Mouse (Mus musculus): ENCODE data around the gene Flcn. TPM values are rescaled to one million over a fixed set of nuclear protein-coding genes. Genes with fewer than 3 reads are reported as not detected.

Gene Flcn
- total and polyA plus RNA-seq, 3 experiments: 45.1 to 88.0 (median 71.5) TPM

- DNase-seq: no peak
Measured at GRCm38 (mm10) chr11:59769307-59769706, 40.5 kb downstream of the Flcn start.

GRCm38 (mm10) chr11:59760796-59761195 lies 49.0 kb downstream of the Flcn start:
- DNase-seq: no peak

DNA sequence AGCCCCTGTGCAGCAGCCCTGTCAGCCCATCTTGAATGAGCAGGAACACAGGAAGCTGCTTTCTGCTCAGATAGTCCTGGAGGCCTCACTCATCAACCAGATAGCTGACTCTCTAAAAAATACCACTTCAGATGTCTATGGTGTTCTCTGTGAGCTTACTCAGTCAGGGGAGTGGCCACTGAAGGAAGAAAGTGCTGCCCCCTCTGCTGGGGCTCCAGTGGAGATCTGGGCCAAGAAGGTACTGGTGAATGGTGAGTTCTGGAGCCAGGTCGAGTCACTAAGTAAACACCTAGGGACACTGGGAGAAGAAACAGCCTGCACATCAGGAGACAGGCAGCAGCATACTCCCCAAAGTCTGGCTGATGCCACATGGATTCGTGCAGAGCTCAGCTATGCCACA lies 50.2 kb downstream of the Flcn start:
- no peak for DNase-seq

- peak; percentile 82 for DNase-seq
Measured at GRCm38 (mm10) chr11:59759178-59759577, 50.6 kb downstream of the Flcn start.

- no peak for DNase-seq
Measured at GRCm38 (mm10) chr11:59758191-59758985, 51.4 kb downstream of the Flcn start.

GRCm38 (mm10) chr11:59756351-59756750 lies 53.5 kb downstream of the Flcn start:
- no peak for DNase-seq

DNA sequence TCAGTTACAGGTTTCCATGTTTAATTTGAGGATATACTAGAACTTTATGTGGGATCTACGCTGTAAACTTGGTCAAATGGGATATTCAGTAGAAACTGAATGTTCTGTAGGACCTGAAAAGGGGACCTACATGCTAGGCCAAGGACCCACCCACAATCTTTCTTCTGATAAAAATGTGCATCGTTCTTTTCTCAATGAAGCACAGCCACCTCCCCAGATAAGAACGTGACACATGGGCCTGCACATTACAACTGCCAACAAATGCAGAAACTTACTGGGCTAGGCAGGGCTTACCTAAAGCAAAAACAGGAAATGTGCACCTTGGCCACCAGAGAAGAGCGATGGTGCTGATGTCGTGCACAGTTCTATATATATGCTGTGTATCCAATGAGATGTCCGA lies 55.3 kb downstream of the Flcn start:
- no peak for DNase-seq

- no peak for DNase-seq
Measured at GRCm38 (mm10) chr11:59749050-59749449, 60.8 kb downstream of the Flcn start.

DNA sequence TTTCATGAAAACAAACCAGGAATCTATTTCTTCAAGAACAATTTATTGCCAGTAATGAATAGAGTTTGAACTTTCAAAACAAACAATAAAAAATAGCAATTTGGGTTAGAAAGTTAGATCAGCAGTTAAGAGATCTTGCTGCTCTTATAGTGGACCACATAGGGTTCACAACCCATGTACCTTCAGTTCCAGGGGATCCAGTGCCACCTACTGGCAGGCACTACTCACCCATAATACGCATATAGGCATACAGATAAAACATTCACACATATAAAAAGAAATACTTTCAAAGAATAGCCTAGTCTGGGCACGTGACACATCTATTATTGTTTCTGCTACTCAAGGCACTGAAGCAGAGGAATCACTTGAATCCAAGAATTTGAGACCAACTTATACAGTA lies 63.2 kb downstream of the Flcn start:
- peak; percentile 56 for DNase-seq

DNA sequence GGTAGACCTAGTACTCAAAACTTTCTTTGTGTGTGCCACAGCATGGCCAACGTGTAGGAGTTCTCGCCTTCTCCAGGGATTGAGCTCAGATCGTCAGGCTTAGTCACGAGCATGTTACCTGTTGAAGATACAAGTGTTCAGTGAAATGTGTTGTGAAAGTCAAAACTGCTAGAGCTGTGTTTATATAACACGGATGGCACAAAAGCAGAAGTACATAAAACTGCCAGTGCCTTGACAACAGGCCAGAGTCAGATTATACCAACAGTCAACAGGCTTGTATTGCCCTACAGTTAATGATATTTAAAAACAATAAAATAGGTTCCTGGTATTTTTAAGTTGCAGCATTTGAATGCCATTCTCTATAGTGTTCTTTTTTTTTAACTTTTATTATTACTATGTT lies 64.0 kb downstream of the Flcn start:
- DNase-seq: no peak

DNA sequence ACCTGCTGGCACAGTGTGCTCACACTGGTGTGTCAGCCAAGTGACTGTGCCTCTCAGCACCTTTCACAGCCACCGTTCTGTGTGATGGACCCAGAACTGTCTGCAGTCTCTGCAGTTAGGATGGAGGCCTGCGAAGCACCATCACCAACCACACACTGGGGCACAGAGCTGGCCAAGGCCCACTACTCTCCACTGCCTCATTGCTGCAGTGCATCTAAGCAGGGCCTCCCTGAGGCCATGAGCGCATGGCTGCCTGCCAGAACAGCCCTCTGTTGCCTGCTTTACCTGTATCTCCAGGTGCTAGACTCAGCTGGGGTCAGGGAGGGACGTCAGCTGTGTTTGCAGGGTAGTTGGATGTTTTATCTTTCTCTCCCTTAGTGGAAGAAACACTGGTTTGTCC lies 65.4 kb downstream of the Flcn start:
- no peak for DNase-seq

DNA sequence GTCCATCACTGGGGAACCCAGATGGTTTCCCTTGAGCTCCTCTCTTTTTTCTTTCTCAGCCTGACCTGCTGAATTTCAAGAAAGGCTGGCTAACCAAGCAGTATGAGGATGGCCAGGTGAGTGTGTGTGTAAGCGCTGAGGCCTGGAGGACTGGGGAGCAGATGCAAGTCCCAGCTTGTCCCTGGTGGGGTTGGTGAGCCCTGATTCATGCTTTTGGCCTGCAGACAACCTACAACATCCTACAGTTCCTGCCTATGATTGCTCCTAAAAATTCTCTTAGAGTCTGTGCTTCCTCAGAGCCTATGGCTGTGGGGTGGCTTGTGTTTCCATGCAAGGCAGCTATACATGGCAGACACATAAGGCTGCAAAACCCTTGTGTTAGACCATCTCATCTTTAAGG lies 66.1 kb downstream of the Flcn start:
- DNase-seq: no peak

DNA sequence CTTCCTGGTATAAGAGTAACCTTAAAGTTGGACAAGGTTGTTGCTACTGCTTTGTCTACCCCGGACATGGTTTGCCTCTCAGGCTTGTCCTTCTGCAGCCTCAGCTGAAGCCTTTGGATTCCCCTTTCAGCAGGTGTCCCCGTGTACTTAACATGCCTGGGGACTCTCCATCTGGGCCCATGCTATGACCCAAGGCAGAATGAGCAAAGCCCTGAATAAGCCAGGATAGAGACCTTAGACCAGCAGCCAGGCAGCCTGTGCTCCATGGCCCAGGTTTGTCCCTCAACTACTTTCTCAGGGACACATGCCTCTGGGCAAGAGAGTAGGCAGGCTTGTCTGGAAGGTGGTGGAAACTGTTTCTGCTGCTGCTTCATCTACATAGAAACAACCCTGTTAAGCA lies 66.5 kb downstream of the Flcn start:
- no peak for DNase-seq

GRCm38 (mm10) chr11:59741915-59742314 lies 67.9 kb downstream of the Flcn start:
- no peak for DNase-seq

Other genes with a start within 250 kb of the Flcn start
- gene Olfr222, start 233.8 kb downstream of the Flcn start, total RNA-seq (2021): not detected
- gene Olfr222, start 233.8 kb downstream of the Flcn start, polyA plus RNA-seq (2012; rRNA removed): not detected in 2 replicates
- gene Olfr223, start 216.7 kb downstream of the Flcn start, total RNA-seq (2021): not detected
- not detected in 2 replicates for gene Olfr223, start 216.7 kb downstream of the Flcn start, polyA plus RNA-seq (2012; rRNA removed)
- gene Mprip, start 148.7 kb downstream of the Flcn start, total RNA-seq (2021): 100 to 1,000 TPM; 190 to 233 TPM
- gene Mprip, start 148.7 kb downstream of the Flcn start, polyA plus RNA-seq (2012; rRNA removed): 48.0 and 79.6 TPM in 2 replicates
- gene Pld6, start 22.4 kb downstream of the Flcn start, total RNA-seq (2021): 1 to 10 TPM; 1.7 to 2.6 TPM
- gene Pld6, start 22.4 kb downstream of the Flcn start, polyA plus RNA-seq (2012; rRNA removed): 10.6 and 12.5 TPM in 2 replicates
- 10 to 100 TPM; 27.2 to 33.0 TPM for gene Nt5m, start 29.4 kb upstream of the Flcn start, total RNA-seq (2021)
- gene Nt5m, start 29.4 kb upstream of the Flcn start, polyA plus RNA-seq (2012; rRNA removed): 48.2 and 51.1 TPM in 2 replicates
- gene Cops3, start 29.8 kb upstream of the Flcn start, total RNA-seq (2021): 100 to 1,000 TPM in 1 of 2 experiments, 10 to 100 TPM in 1; 91.3 to 109 TPM
- gene Cops3, start 29.8 kb upstream of the Flcn start, polyA plus RNA-seq (2012; rRNA removed): 16.7 and 18.2 TPM in 2 replicates
- 10 to 100 TPM; 23.4 to 32.5 TPM for gene Med9, start 138.2 kb upstream of the Flcn start, total RNA-seq (2021)
- 42.9 and 47.6 TPM in 2 replicates for gene Med9, start 138.2 kb upstream of the Flcn start, polyA plus RNA-seq (2012; rRNA removed)
- gene Rasd1, start 154.9 kb upstream of the Flcn start, total RNA-seq (2021): 10 to 100 TPM; 20.7 to 43.3 TPM
- 24.8 and 31.6 TPM in 2 replicates for gene Rasd1, start 154.9 kb upstream of the Flcn start, polyA plus RNA-seq (2012; rRNA removed)
- 10 to 100 TPM in 1 of 2 experiments, 1 to 10 TPM in 1; 8.4 to 12.5 TPM for gene Pemt, start 236.5 kb upstream of the Flcn start, total RNA-seq (2021)
- gene Pemt, start 236.5 kb upstream of the Flcn start, polyA plus RNA-seq (2012; rRNA removed): 11.2 and 13.1 TPM in 2 replicates